Mouse (Mus musculus) right cerebral cortex, postnatal 10 days (tissue): ENCODE data around the gene Ube2c.

Source experiments
- DNase-seq, 2 experiments: peaks; one replicate each; pipeline ENCODE4 v3.0.0; 2021; ENCODE audit warnings: low spot score in 2 of 2

Gene Ube2c

GRCm38 (mm10) chr2:164822636-164823165 is 53.0 kb downstream of the Ube2c start, which contains the start of gene Zswim1:
TSS of gene Zswim1 (plus strand) at chr2:164822686.
- DNase-seq: peak; percentile 100

DNA sequence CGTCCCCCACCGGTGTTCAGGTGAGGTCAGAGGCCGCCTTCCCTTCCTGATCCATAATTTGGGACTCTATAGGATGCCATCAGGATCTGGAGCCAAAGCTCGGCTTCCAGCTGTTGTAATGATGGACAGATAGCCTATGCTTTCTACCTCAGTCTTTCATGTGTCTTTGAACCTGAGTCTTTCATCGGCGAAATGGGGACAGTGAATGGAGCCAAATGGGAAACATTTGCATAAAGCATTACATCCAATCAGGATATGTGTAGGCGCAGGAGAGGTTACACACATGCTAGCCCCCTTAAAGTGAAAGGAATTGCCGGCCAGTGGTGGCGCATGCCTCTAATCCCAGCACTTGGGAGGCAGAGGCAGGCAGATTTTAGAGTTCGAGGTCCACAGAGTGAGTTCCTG is 53.5 kb downstream of the Ube2c start:
- no peak for DNase-seq

GRCm38 (mm10) chr2:164823969-164824368 is 54.3 kb downstream of the Ube2c start:
- DNase-seq: no peak

DNA sequence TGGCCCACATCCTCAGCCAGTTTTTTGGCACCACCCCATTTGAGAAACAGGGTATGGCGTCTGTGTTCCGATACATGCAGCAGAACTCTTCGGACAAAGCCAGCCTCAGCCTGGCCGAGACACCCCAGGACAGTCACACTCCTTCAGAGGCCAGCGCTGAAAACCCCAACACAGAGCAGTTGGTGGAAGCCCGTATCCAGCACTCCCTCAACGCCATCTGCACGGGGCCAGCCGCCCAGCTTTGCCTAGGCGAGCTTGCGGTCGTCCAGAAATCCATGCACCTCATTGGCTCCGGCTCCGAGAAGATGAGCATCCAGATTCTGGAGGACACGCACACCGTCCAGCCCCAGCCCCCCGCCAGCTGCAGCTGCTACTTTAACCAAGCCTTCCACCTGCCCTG is 55.8 kb downstream of the Ube2c start:
- peak in 1 of 2 experiments; percentile 45 for DNase-seq

DNA sequence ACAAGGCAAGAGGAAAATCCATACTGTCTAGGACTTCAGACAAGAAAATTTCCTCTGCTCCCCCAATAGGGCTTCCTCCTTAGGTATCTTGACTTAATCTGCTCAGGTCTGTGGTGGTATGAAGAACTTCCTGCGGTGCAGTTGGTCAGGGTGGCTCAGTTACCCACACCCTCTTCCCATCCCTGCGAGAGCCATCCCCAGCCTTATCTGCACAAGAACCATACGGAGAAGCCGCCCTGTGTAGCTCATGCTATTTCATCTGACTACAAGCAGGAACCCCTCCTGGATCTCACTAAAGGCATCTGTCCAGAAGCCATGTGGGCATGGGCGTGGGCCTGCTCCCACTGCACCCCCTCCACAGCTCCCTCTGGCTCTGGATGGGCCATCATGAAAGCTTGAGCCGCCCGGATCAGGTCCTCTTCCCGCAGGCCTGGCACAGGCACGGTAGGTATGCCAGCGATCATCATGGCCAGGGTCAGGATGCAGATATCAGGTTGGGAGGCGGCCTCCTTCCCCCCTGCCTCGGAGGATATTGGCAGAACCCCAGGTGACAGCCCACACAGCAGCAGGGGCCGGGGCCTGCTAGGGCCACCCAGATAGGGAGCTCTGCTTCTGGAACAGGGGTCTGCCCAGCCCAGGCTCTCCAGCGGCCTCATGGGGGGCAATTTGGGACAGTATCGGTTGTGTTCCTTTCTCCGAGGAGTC is 57.6 kb downstream of the Ube2c start:
- peak in 1 of 2 experiments; percentile 33 for DNase-seq
